Mouse (Mus musculus) brain, embryonic 14.5 days (tissue): Measurements from ENCODE around the gene Cnksr1.

Experiments
- CTCF ChIP-seq: fragments of 200-500 bp; IDR thresholded peaks from 2 replicates; pipeline ENCODE4 v1.5.1; 2012; ENCODE audit warnings: inconsistent platforms, mild to moderate bottlenecking, moderate library complexity, borderline replicate concordance; ENCODE audit not compliant: insufficient read depth, insufficient read length; ENCODE audit errors: extremely low read depth
- POLR2A ChIP-seq: fragments of 200-500 bp; IDR thresholded peaks from 2 replicates; pipeline ENCODE4 v1.6.1; 2012; ENCODE audit warnings: mild to moderate bottlenecking, inconsistent platforms, borderline replicate concordance; ENCODE audit not compliant: poor library complexity, insufficient read depth, insufficient read length, severe bottlenecking; ENCODE audit errors: extremely low read depth

GRCm38 (mm10) chr4:134181112-134181511, 57.1 kb downstream of the Cnksr1 start:
- TF ChIP-seq POLR2A, result no peak
- no peak for TF ChIP-seq CTCF
